Mouse (Mus musculus): Measurements from ENCODE around the gene Cdk12. TPM values are rescaled to one million over a fixed set of nuclear protein-coding genes. Genes with fewer than 3 reads are reported as not detected.

The Cdk12 gene
- polyA plus RNA-seq (2014; fragmentation: Illumina TruSeq; extraction: RNeasy Lipid Tissue Mini Kit (QIAGEN cat#74804); ENCODE audit: low read depth, low replicate concordance): 49.4 TPM

GRCm38 (mm10) chr11:98202641-98203350 is at the start of gene Cdk12:
Gene Cdk12 (plus strand): TSS chr11:98203059.

GRCm38 (mm10) chr11:98192901-98193805 is 9.7 kb upstream of the Cdk12 start, which contains the start of gene Med1:
Gene Med1 (minus strand): TSS chr11:98193293.

Other genes starting within 250 kb of the Cdk12 start
- gene Plxdc1, start 216.6 kb upstream of the Cdk12 start, polyA plus RNA-seq (2014; fragmentation: Illumina TruSeq; extraction: RNeasy Lipid Tissue Mini Kit (QIAGEN cat#74804); ENCODE audit: low read depth, low replicate concordance): 0.16 TPM
- gene Arl5c, start 206.9 kb upstream of the Cdk12 start, polyA plus RNA-seq (2014; fragmentation: Illumina TruSeq; extraction: RNeasy Lipid Tissue Mini Kit (QIAGEN cat#74804); ENCODE audit: low read depth, low replicate concordance): 1.5 TPM
- not detected for gene Cacnb1, start 180.0 kb upstream of the Cdk12 start, polyA plus RNA-seq (2014; fragmentation: Illumina TruSeq; extraction: RNeasy Lipid Tissue Mini Kit (QIAGEN cat#74804); ENCODE audit: low read depth, low replicate concordance)
- gene Rpl19, start 176.3 kb upstream of the Cdk12 start, polyA plus RNA-seq (2014; fragmentation: Illumina TruSeq; extraction: RNeasy Lipid Tissue Mini Kit (QIAGEN cat#74804); ENCODE audit: low read depth, low replicate concordance): 125 TPM
- 0.13 TPM for gene Stac2, start 149.6 kb upstream of the Cdk12 start, polyA plus RNA-seq (2014; fragmentation: Illumina TruSeq; extraction: RNeasy Lipid Tissue Mini Kit (QIAGEN cat#74804); ENCODE audit: low read depth, low replicate concordance)
- 31.4 TPM for gene Fbxl20, start 52.7 kb upstream of the Cdk12 start, polyA plus RNA-seq (2014; fragmentation: Illumina TruSeq; extraction: RNeasy Lipid Tissue Mini Kit (QIAGEN cat#74804); ENCODE audit: low read depth, low replicate concordance)
- 44.7 TPM for gene Med1, start 9.8 kb upstream of the Cdk12 start, polyA plus RNA-seq (2014; fragmentation: Illumina TruSeq; extraction: RNeasy Lipid Tissue Mini Kit (QIAGEN cat#74804); ENCODE audit: low read depth, low replicate concordance)
- not detected for gene Neurod2, start 126.6 kb downstream of the Cdk12 start, polyA plus RNA-seq (2014; fragmentation: Illumina TruSeq; extraction: RNeasy Lipid Tissue Mini Kit (QIAGEN cat#74804); ENCODE audit: low read depth, low replicate concordance)
- 36.0 TPM for gene Ppp1r1b, start 145.3 kb downstream of the Cdk12 start, polyA plus RNA-seq (2014; fragmentation: Illumina TruSeq; extraction: RNeasy Lipid Tissue Mini Kit (QIAGEN cat#74804); ENCODE audit: low read depth, low replicate concordance)
- gene Stard3, start 155.3 kb downstream of the Cdk12 start, polyA plus RNA-seq (2014; fragmentation: Illumina TruSeq; extraction: RNeasy Lipid Tissue Mini Kit (QIAGEN cat#74804); ENCODE audit: low read depth, low replicate concordance): 1.6 TPM
- not detected for gene Tcap, start 180.8 kb downstream of the Cdk12 start, polyA plus RNA-seq (2014; fragmentation: Illumina TruSeq; extraction: RNeasy Lipid Tissue Mini Kit (QIAGEN cat#74804); ENCODE audit: low read depth, low replicate concordance)
- not detected for gene Pnmt, start 183.4 kb downstream of the Cdk12 start, polyA plus RNA-seq (2014; fragmentation: Illumina TruSeq; extraction: RNeasy Lipid Tissue Mini Kit (QIAGEN cat#74804); ENCODE audit: low read depth, low replicate concordance)
- 0.35 TPM for gene Pgap3, start 197.4 kb downstream of the Cdk12 start, polyA plus RNA-seq (2014; fragmentation: Illumina TruSeq; extraction: RNeasy Lipid Tissue Mini Kit (QIAGEN cat#74804); ENCODE audit: low read depth, low replicate concordance)
- 5.8 TPM for gene Erbb2, start 209.4 kb downstream of the Cdk12 start, polyA plus RNA-seq (2014; fragmentation: Illumina TruSeq; extraction: RNeasy Lipid Tissue Mini Kit (QIAGEN cat#74804); ENCODE audit: low read depth, low replicate concordance)
- gene Mien1, start 235.9 kb downstream of the Cdk12 start, polyA plus RNA-seq (2014; fragmentation: Illumina TruSeq; extraction: RNeasy Lipid Tissue Mini Kit (QIAGEN cat#74804); ENCODE audit: low read depth, low replicate concordance): 57.1 TPM
- 8.2 TPM for gene Grb7, start 243.3 kb downstream of the Cdk12 start, polyA plus RNA-seq (2014; fragmentation: Illumina TruSeq; extraction: RNeasy Lipid Tissue Mini Kit (QIAGEN cat#74804); ENCODE audit: low read depth, low replicate concordance)